Mouse (Mus musculus): Measurements from ENCODE around the gene Ptpn13. TPM values are rescaled to one million over a fixed set of nuclear protein-coding genes. Genes with fewer than 3 reads are reported as not detected.

The Ptpn13 gene
- total and polyA plus RNA-seq, 3 experiments, result 15.1 to 43.6 (median 15.5) TPM

- Histone ChIP-seq H3K79me2 (ENCODE audit: control insufficient read depth, insufficient read depth, low read length, poor library complexity) (no peaks in the 10 kb centered on the region), H3K36me3 (ENCODE audit: control insufficient read depth in 1 of 2, insufficient read depth in 2 of 2, low read length in 2 of 2) (peaks cover 0 to 20% of the 10 kb centered on the region in 2 experiments; a peak in 2 of 4 replicates), H3K4me1 (ENCODE audit: control insufficient read depth in 1 of 2, insufficient read depth in 2 of 2, low read length in 2 of 2) (peaks cover 14 to 20% of the 10 kb centered on the region in 2 experiments), H3K27ac (ENCODE audit: control insufficient read depth, low read depth, low read length) (no peak overlapping the region), H3K9me3 (replicated peaks; ENCODE audit: insufficient read depth, low read length) (no peaks in the 10 kb centered on the region), H3K27me3 (ENCODE audit: control insufficient read depth in 1 of 2, insufficient read depth in 2 of 2, low read length in 2 of 2) (no peaks in the 10 kb centered on the region), H3K9ac (ENCODE audit: control insufficient read depth, low read depth, low read length, poor library complexity, severe bottlenecking) (no peak overlapping the region), H3K4me3 (ENCODE audit: control insufficient read depth in 1 of 2, insufficient read depth in 1 of 2, low read depth in 2 of 2, low read length in 2 of 2) (no peak overlapping the region)
- TF ChIP-seq CHD1 (IDR thresholded peaks at IDR 0.05; ENCODE audit: low read depth, low read length) (no peak), MYC (IDR thresholded peaks at IDR 0.05; ENCODE audit: low read depth, low read length) (no peak), NELFE (IDR thresholded peaks at IDR 0.05; ENCODE audit: low read depth, low read length) (no peak), ZKSCAN1 (IDR thresholded peaks at IDR 0.05; ENCODE audit: low read depth, low read length) (no peak), BHLHE40 (IDR thresholded peaks at IDR 0.05; ENCODE audit: borderline replicate concordance, low read depth, low read length) (no peak), ETS1 (IDR thresholded peaks at IDR 0.05; ENCODE audit: low read depth, low read length) (no peak), USF1 (IDR thresholded peaks at IDR 0.05; ENCODE audit: low read depth, low read length) (no peak), UBTF (IDR thresholded peaks at IDR 0.05; ENCODE audit: borderline replicate concordance, insufficient read depth, low read depth, low read length) (no peak), POLR2A (IDR thresholded peaks at IDR 0.05; ENCODE audit: control insufficient read depth in 1 of 2, insufficient read depth in 1 of 2, low read depth in 1 of 2, low read length in 2 of 2, poor library complexity in 1 of 2) (no peak)
- DNase-seq (ENCODE audit: low read depth, low spot score), result no peak
Measured at GRCm38 (mm10) chr5:103418886-103419285, 6.1 kb upstream of the Ptpn13 start.

- no peak overlapping the region for H3K4me3 ChIP-seq (ENCODE audit: control insufficient read depth in 1 of 2, insufficient read depth in 1 of 2, low read depth in 2 of 2, low read length in 2 of 2)
- H3K79me2 ChIP-seq (ENCODE audit: control insufficient read depth, insufficient read depth, low read length, poor library complexity), result peaks cover 3% of the 10 kb centered on the region; the same call in 1 of the 2 replicates
- no peaks in the 10 kb centered on the region for H3K9me3 ChIP-seq (replicated peaks; ENCODE audit: insufficient read depth, low read length)
- H3K27ac ChIP-seq (ENCODE audit: control insufficient read depth, low read depth, low read length), result no peak overlapping the region
- H3K27me3 ChIP-seq (ENCODE audit: control insufficient read depth in 1 of 2, insufficient read depth in 2 of 2, low read length in 2 of 2), result no peaks in the 10 kb centered on the region
- no peak; the same call in 1 of the 2 replicates for TF ChIP-seq SIN3A (IDR thresholded peaks at IDR 0.05; ENCODE audit: low read length)
- TF ChIP-seq GABPA (IDR thresholded peaks at IDR 0.05; ENCODE audit: low read depth, low read length), result no peak
- no peak for TF ChIP-seq HCFC1 (IDR thresholded peaks at IDR 0.05; ENCODE audit: low read depth, low read length)
- no peak for TF ChIP-seq POLR2AphosphoS2 (IDR thresholded peaks at IDR 0.05; ENCODE audit: low read length)
- no peak for TF ChIP-seq MXI1 (IDR thresholded peaks at IDR 0.05; ENCODE audit: low read depth, low read length)
- no peak for TF ChIP-seq ELF1 (IDR thresholded peaks at IDR 0.05; ENCODE audit: low read depth, low read length)
- no peak for TF ChIP-seq MEF2A (IDR thresholded peaks at IDR 0.05; ENCODE audit: extremely low read depth, insufficient replicate concordance, low read depth, low read length, poor library complexity, severe bottlenecking)
- TF ChIP-seq NELFE (IDR thresholded peaks at IDR 0.05; ENCODE audit: low read depth, low read length), result no peak
- no peak for TF ChIP-seq RAD21 (IDR thresholded peaks at IDR 0.05; ENCODE audit: low read depth, low read length)
- no peak for TF ChIP-seq MYB (IDR thresholded peaks at IDR 0.05; ENCODE audit: low read depth, low read length)
- TF ChIP-seq MYC (IDR thresholded peaks at IDR 0.05; ENCODE audit: low read depth, low read length), result no peak
- TF ChIP-seq ZMIZ1 (IDR thresholded peaks at IDR 0.05; ENCODE audit: low read depth, low read length), result no peak
- no peak for TF ChIP-seq KAT2A (conservative IDR thresholded peaks at IDR 0.05; ENCODE audit: low read depth, low read length)
- no peak for TF ChIP-seq EP300 (IDR thresholded peaks at IDR 0.05; ENCODE audit: low read depth in 1 of 2, low read length in 2 of 2)
- no peak for TF ChIP-seq JUND (IDR thresholded peaks at IDR 0.05; ENCODE audit: low read depth, low read length)
- no peak for TF ChIP-seq MAX (IDR thresholded peaks at IDR 0.05; ENCODE audit: low read length)
- TF ChIP-seq E2F4 (IDR thresholded peaks at IDR 0.05; ENCODE audit: borderline replicate concordance, low read depth, low read length), result no peak
- TF ChIP-seq UBTF (IDR thresholded peaks at IDR 0.05; ENCODE audit: borderline replicate concordance, insufficient read depth, low read depth, low read length), result no peak
- H3K9ac ChIP-seq (ENCODE audit: control insufficient read depth, low read depth, low read length, poor library complexity, severe bottlenecking), result no peak overlapping the region
- no peak for DNase-seq (ENCODE audit: low read depth, low spot score)
- peaks cover 14 to 20% of the 10 kb centered on the region in 2 experiments for H3K4me1 ChIP-seq (ENCODE audit: control insufficient read depth in 1 of 2, insufficient read depth in 2 of 2, low read length in 2 of 2)
- H3K36me3 ChIP-seq (ENCODE audit: control insufficient read depth in 1 of 2, insufficient read depth in 2 of 2, low read length in 2 of 2), result peaks cover 0 to 20% of the 10 kb centered on the region in 2 experiments; a peak in 2 of 4 replicates
Measured at GRCm38 (mm10) chr5:103420568-103420967, 4.4 kb upstream of the Ptpn13 start.

All from MEL (cell line).